Mouse (Mus musculus) liver, embryonic 14.5 days (tissue): Measurements from ENCODE around the gene Jsrp1.

Experiments
- CTCF ChIP-seq: IDR thresholded peaks from 2 replicates; pipeline ENCODE4 v1.5.1; 2016; ENCODE audit warnings: antibody characterized with exemption, low read depth, control low read depth
- EP300 ChIP-seq: IDR thresholded peaks from 2 replicates; pipeline ENCODE4 v1.6.1; 2016; ENCODE audit warnings: antibody characterized with exemption, low read depth

DNA sequence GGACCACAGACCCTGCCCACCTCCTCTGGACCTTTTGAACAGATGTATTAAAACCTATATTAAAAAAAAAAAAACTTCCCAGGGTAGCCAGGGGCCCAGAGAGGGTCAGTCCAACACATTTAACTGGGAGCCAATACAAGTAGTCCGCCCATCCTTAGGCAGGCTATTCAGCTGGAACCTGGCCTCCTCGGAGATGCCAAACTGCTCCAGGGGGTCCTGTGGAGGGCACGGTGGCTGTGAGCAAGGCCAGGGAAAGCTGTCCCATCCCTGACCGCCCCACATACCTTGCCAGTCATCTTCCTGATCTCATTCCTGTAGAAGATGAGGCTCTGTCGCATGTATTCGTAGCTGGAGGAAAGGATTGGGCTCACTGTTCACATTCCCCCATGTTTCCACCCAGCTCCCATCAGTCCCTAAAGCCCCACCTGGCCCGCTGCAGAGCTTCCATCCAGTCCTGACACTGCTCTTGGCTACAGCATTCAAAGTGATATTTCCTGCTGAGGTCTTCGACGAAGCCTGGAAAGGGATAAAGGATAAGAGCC lies 16.9 kb downstream of the Jsrp1 start:
- no peak for TF ChIP-seq CTCF
- no peak for TF ChIP-seq EP300
